Mouse (Mus musculus): ENCODE measurements around the gene Cep170b. TPM values are rescaled to one million over a fixed set of nuclear protein-coding genes. Genes with fewer than 3 reads are reported as not detected.
A peak's percentile ranks its signal among the peaks of the same experiment; 100 is the strongest.

Cep170b gene
- polyA plus RNA-seq, 1 experiment from 2014 or later: 12.3 TPM

DNA sequence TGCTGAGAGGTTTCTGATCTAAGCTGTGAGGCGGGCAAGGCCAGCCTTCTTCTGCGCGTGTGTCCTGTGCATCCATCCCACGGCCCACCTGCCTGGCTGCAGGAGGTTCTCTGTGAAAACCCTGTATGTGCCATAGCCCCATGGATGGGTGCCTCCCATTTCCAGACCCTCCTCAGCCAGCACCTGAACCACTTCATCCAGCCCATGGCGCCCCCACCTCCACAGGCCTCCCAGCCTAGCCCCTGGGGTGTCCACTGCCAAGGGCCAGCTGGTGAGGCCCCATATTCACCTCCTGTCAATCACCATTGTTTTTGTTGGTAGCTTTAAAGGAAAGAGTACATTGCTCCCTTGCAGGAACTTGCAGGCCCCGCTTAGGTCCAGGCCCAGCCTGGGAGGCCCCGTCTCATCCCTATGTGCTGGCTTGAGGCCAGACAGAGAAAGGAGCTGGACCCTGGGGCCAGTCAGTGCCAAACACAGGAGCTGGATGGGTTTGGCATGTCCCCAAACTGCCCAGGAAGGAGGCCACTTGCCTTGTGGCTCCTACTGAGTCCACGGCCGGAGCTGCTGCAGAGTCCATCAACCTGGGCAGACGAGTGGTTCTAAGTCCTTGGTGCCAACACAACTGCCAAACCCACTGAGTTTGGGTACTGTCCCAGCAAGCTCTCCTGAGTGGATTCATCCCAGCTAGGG, 24.8 kb downstream of the Cep170b start:
- Histone ChIP-seq H3K36me3 (peaks cover 24% of the 10 kb centered on the region), H3K27ac (no peak overlapping the region)
- 95% methylated on average over 10 of the region's 10 CpGs for WGBS

DNA sequence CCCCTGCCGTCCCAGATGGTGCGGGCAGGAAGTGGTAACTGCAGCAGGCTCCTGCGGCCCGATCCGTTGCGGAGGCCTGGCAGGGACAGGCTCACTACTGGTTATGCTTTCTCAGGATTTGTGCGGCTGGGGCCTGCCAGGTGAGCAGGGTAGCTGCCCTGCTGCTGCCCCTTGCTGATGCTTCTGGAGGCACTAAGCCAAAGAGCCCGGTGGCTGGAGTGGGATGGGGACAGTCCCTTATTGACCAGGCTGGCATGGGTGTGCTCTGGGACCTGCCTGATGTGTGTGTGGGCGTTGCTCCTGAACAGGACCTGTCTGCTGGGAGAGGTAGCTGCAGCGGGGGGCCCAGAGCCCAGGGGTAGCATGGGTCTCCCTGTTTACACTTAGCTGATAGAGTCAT, 25.5 kb downstream of the Cep170b start:
- Histone ChIP-seq H3K27me3 (ENCODE audit: low read depth, poor library complexity, severe bottlenecking) (no peaks in the 10 kb centered on the region), H3K4me3 (no peak overlapping the region), H3K36me3 (peaks cover 20% of the 10 kb centered on the region), H3K27ac (no peak overlapping the region), H3K4me1 (peaks cover 34% of the 10 kb centered on the region), H3K9me3 (replicated peaks) (no peaks in the 10 kb centered on the region)
- DNase-seq (ENCODE audit: low spot score): no peak
- WGBS: 86% methylated on average over 10 of the region's 10 CpGs

More for the DNA sequence above, 24.8 kb downstream of the Cep170b start:
- H3K4me3 ChIP-seq: no peak overlapping the region
- no peaks in the 10 kb centered on the region for H3K27me3 ChIP-seq (ENCODE audit: low read depth, poor library complexity, severe bottlenecking)
- no peak for DNase-seq (ENCODE audit: low spot score)
- H3K9me3 ChIP-seq (replicated peaks): no peaks in the 10 kb centered on the region
- peaks cover 35% of the 10 kb centered on the region for H3K4me1 ChIP-seq

DNA sequence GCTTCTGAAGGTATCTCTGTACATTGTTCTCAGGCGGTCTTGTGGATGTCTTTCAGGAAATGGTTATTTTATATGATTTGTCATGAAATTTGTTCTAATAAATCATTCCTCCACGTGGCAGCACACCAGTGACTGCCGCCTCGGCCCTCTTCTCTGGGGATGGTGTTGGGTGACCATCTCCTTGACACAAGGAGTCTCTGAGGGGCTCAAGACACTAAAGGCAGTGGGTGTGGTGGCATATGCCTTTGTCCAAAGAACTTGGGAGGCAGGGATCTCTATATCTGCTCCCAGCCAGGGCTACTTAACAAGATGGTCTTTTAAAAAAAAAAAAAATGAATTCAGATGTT, 26.2 kb downstream of the Cep170b start:
- WGBS: 76% methylated on average over 4 of the region's 4 CpGs
- Histone ChIP-seq H3K27me3 (ENCODE audit: low read depth, poor library complexity, severe bottlenecking) (no peaks in the 10 kb centered on the region), H3K36me3 (peaks cover 19% of the 10 kb centered on the region), H3K4me3 (no peak overlapping the region), H3K9me3 (replicated peaks) (no peaks in the 10 kb centered on the region), H3K4me1 (peaks cover 32% of the 10 kb centered on the region), H3K27ac (no peak overlapping the region)
- no peak for DNase-seq (ENCODE audit: low spot score)

DNA sequence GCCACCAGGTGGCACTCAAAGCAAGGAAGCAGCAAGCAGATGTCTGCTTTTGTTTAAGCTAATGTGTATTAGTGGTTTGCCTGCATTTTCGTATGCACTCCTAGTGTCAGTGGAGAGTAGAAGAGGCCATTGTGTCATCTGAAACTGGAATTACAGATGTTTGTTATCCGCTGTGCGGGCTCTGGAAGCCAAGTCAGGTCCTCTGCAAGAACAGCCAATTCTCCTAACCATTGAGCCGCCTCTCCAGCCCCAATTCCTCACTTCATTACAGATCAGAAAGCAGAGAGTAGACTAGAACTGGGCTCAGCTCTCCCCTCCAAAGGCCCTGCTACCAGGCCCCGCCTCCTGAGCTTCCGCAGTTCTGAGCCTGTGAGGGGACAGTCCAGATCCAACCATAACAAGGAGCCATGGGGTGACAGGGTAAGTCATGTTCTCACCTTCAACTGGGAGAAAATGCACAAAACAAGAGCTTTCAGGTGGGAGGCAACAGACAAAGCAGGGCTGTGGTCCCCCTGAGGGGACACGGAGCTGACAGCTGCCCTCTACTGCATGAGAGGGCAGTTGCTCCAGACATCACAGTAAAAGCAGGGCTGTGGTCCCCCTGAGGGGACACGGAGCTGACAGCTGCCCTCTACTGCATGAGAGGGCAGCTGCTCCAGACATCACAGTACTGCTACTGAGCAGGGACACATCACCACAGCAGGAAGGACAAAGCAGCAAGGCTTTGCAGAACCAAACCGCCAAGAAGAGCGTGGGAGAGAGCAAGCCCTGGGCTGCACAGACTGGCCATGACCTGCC, 26.8 kb downstream of the Cep170b start:
- Histone ChIP-seq H3K9me3 (replicated peaks) (no peaks in the 10 kb centered on the region), H3K27me3 (ENCODE audit: low read depth, poor library complexity, severe bottlenecking) (no peaks in the 10 kb centered on the region), H3K36me3 (peaks cover 19% of the 10 kb centered on the region), H3K4me1 (peaks cover 32% of the 10 kb centered on the region), H3K4me3 (peak overlapping the region; percentile 19; the same call in 1 of the 2 replicates), H3K27ac (peak overlapping the region; percentile 80)
- peak; percentile 53 for DNase-seq (ENCODE audit: low spot score)
- 23% methylated on average over 10 of the region's 10 CpGs for WGBS

DNA sequence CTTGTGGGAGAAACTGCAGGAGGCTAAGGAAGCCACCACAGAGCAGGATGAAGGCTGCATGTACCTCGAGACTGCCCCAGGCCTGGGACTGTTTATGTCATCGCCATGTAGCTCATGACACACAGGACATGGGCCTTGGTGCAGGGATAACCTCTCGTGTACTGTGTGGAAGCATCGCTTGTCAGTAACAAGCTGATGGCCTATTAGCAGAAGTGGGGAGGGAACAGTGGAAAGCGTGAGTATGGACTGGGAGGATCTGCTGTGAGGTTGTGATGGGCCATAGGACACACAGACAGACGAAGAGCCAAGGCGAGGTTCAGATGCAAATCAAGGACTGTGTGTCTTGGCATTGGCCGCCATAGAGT, 27.3 kb downstream of the Cep170b start:
- H3K9me3 ChIP-seq (replicated peaks): no peaks in the 10 kb centered on the region
- H3K36me3 ChIP-seq: peaks cover 19% of the 10 kb centered on the region
- 79% methylated on average over 8 of the region's 8 CpGs for WGBS
- no peak overlapping the region for H3K4me3 ChIP-seq
- 0 out of 2 replicates have a peak overlapping the region, but pooled peaks have one; percentile 80 for H3K27ac ChIP-seq
- H3K4me1 ChIP-seq: peaks cover 30% of the 10 kb centered on the region
- H3K27me3 ChIP-seq (ENCODE audit: low read depth, poor library complexity, severe bottlenecking): no peaks in the 10 kb centered on the region
- DNase-seq (ENCODE audit: low spot score): no peak

DNA sequence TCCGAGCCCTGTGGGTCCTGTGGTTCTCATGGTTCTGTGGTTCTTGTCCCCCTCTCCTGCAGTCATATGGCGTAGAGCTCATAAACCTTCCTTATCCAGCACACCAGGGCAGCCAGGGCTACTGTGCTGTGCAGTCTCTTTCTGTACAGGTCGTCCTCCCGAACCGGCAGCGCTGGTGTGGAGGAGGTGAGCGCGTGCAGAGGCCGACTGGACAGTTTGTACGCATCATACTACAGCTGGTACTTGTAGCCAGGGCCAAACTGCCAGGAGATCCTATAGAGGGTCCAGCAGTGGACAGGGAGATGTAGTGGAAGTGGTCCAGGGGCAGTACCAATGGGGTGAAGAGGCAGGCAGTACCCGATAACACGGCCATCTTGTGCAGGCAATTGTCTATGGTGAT, 30.7 kb downstream of the Cep170b start:
- H3K4me1 ChIP-seq: peaks cover 17% of the 10 kb centered on the region
- H3K27ac ChIP-seq: no peak overlapping the region
- H3K36me3 ChIP-seq: no peaks in the 10 kb centered on the region
- DNase-seq (ENCODE audit: low spot score): no peak
- H3K27me3 ChIP-seq (ENCODE audit: low read depth, poor library complexity, severe bottlenecking): no peaks in the 10 kb centered on the region
- no peaks in the 10 kb centered on the region for H3K9me3 ChIP-seq (replicated peaks)
- H3K4me3 ChIP-seq: no peak overlapping the region
- WGBS: 90% methylated on average over 12 of the region's 12 CpGs

DNA sequence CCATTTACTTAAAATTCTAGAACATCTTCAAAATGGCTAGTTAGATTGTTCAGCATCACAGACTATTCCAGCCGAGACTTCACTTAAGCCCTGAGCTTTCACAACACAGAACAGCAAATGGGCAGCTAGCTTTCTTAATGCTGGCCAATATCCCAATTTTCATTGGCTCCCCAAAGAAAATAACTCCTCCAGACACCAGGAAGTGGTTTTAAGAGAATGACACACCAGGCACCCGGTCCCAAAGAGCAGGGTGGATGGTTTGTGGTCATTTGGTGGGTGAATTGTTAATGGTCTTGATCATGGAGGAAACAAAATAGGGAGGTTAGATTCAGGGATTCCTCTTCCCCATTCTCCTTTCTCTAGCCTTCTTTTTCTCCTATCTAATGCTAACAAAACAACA, 32.1 kb downstream of the Cep170b start:
- H3K4me1 ChIP-seq: peaks cover 7% of the 10 kb centered on the region
- H3K9me3 ChIP-seq (replicated peaks): no peaks in the 10 kb centered on the region
- H3K27me3 ChIP-seq (ENCODE audit: low read depth, poor library complexity, severe bottlenecking): no peaks in the 10 kb centered on the region
- no peak overlapping the region for H3K27ac ChIP-seq
- no peak for DNase-seq (ENCODE audit: low spot score)
- no peak overlapping the region for H3K4me3 ChIP-seq
- 76% methylated on average over 2 of the region's 2 CpGs for WGBS
- no peaks in the 10 kb centered on the region for H3K36me3 ChIP-seq

DNA sequence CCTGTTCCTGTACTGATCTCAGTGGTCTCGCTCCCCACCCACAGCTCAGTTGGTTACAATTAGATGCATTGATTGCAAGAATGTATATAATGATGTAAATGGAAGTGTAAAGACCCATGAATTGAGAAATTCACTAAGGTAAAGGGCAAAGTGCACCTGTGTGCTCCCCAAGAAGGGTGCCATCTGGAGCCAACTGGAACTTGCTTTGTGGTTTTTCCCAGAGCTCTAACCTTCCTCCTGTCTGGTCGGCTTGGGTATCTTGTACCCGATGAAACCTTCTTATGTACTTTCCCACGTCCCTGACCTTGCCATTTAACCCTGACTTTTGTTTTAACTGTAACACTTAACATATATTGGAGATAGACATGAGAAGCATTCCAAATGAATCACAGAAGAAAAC, 35.6 kb downstream of the Cep170b start:
- no peak for DNase-seq (ENCODE audit: low spot score)
- Histone ChIP-seq H3K36me3 (no peaks in the 10 kb centered on the region), H3K27me3 (ENCODE audit: low read depth, poor library complexity, severe bottlenecking) (no peaks in the 10 kb centered on the region), H3K27ac (no peak overlapping the region), H3K4me3 (no peak overlapping the region), H3K9me3 (replicated peaks) (no peaks in the 10 kb centered on the region), H3K4me1 (peaks cover 5% of the 10 kb centered on the region; the same call in 1 of the 2 replicates)
- WGBS: 78% methylated on average over 4 of the region's 4 CpGs

DNA sequence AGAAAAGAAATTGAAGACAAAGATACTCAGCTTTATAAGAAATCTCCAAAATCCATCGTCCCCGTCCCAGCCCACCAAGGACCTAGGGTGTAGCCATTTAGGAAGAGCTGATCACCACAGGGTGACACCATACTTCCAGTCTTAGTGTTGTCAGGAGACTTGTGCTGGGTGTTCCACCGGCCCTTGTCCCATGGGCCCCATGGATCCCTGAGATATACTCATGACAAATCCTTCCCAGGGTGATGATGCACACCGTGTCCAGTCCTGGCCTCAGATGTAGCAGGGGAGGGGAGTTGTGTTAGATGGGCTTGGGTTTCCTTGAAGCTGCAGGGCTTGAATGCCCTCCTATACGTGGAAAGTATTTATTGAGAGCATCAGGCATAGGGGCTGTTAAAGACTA, 37.6 kb downstream of the Cep170b start:
- no peak overlapping the region for H3K27ac ChIP-seq
- 89% methylated on average over 5 of the region's 5 CpGs for WGBS
- H3K4me3 ChIP-seq: no peak overlapping the region
- DNase-seq (ENCODE audit: low spot score): no peak
- H3K27me3 ChIP-seq (ENCODE audit: low read depth, poor library complexity, severe bottlenecking): no peaks in the 10 kb centered on the region
- H3K9me3 ChIP-seq (replicated peaks): no peaks in the 10 kb centered on the region
- H3K4me1 ChIP-seq: peaks cover 5% of the 10 kb centered on the region; the same call in 1 of the 2 replicates
- no peaks in the 10 kb centered on the region for H3K36me3 ChIP-seq

DNA sequence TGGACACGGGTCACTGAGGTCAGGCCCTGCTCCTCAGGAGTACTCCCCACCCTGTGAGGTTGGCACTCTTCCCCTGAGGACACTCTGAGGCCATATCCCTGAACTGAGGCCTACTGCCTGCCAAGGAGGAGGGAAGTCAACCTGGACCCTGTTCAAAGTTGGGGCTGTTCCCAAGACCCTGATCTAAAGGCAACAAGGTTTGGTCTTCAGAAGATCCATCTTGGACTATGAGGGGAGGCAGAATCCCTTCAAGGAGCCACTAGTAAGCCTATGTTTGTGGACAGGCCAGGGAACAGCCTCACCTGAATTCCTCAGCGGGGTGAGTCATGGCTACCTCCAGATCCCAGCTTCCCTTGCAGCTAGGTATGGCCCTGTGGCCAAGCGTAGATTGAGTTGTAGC, 39.2 kb downstream of the Cep170b start:
- no peak overlapping the region for H3K27ac ChIP-seq
- no peak for DNase-seq (ENCODE audit: low spot score)
- whole genome bisulfite sequencing: 81% methylated on average over 3 of the region's 3 CpGs
- H3K27me3 ChIP-seq (ENCODE audit: low read depth, poor library complexity, severe bottlenecking): no peaks in the 10 kb centered on the region
- no peak overlapping the region for H3K4me3 ChIP-seq
- H3K4me1 ChIP-seq: peaks cover 5% of the 10 kb centered on the region; the same call in 1 of the 2 replicates
- no peaks in the 10 kb centered on the region for H3K9me3 ChIP-seq (replicated peaks)
- no peaks in the 10 kb centered on the region for H3K36me3 ChIP-seq

DNA sequence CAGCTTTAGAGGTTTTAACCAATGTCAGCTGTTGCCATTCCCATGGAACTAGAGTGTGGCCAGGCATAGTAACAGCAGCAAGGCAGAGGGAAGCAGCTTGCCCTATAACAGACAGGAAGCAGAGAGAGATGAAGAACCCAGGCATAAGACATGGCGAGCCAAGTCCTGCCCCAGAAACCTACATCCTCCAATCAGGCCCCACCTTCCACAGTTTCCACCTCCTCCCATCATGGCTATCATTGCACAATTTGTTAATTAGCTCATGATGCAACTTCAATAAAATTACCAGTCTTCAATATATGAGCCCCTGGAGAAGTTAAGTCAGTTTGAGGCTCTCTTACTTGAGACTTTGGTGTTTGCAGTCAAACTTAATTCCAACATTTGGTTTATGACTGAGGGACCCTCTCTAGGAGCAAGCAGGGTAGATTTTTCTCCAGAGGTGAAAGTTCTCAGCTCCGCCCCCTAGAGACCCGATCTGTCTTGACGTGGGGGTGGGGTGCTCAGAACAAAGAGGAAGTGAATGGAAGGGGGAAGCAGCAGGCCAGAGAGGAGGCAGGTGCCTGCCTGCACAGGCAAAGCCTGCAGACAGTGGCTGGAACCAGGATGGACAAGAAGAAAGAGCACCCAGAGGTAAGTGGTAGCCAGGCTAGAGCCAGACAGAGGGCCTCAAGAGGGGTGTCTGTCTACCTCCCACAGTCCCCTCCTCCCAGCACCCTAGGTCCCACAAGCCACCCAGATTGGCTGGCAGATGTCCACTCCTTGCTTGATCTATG, 40.1 kb downstream of the Cep170b start, which contains the start of gene Pld4:
Gene Pld4, plus strand, starts transcription at position 502 of the 773 bp plus-strand sequence.
- Histone ChIP-seq H3K36me3 (no peaks in the 10 kb centered on the region), H3K9me3 (replicated peaks) (no peaks in the 10 kb centered on the region), H3K27ac (peak within 1 kb of the TSS; percentile 3; the same call in 1 of the 2 replicates), H3K27me3 (ENCODE audit: low read depth, poor library complexity, severe bottlenecking) (no peaks in the 10 kb centered on the region), H3K4me3 (no peak within 1 kb of the TSS), H3K4me1 (peaks cover 5% of the 10 kb centered on the region; the same call in 1 of the 2 replicates)
- DNase-seq (ENCODE audit: low spot score): no peak
- WGBS: 44% methylated on average over 4 of the region's 4 CpGs

DNA sequence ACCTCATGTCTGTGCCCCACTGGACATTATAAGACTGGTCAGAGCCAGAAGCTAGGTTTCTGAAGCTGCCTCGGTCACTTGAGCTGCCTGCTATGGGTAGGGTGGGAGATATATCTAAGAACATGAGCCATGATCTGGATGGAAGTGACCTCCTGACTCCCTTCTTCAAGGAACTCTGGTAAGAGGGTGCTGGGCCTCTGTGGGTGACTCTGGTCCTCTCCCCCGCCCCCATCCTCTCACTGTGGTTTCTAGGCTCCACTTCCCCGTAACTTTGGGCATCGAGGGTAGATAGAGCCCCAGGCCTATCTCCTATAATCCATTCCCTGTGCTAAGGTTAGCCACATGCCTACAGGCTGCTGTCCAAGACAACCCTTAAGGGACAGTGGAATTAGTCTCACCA, 41.2 kb downstream of the Cep170b start:
- H3K4me1 ChIP-seq: peaks cover 5% of the 10 kb centered on the region; the same call in 1 of the 2 replicates
- no peak overlapping the region for H3K27ac ChIP-seq
- WGBS: 88% methylated on average over 4 of the region's 4 CpGs
- DNase-seq (ENCODE audit: low spot score): no peak
- H3K4me3 ChIP-seq: no peak overlapping the region
- H3K27me3 ChIP-seq (ENCODE audit: low read depth, poor library complexity, severe bottlenecking): no peaks in the 10 kb centered on the region
- no peaks in the 10 kb centered on the region for H3K36me3 ChIP-seq
- H3K9me3 ChIP-seq (replicated peaks): no peaks in the 10 kb centered on the region

DNA sequence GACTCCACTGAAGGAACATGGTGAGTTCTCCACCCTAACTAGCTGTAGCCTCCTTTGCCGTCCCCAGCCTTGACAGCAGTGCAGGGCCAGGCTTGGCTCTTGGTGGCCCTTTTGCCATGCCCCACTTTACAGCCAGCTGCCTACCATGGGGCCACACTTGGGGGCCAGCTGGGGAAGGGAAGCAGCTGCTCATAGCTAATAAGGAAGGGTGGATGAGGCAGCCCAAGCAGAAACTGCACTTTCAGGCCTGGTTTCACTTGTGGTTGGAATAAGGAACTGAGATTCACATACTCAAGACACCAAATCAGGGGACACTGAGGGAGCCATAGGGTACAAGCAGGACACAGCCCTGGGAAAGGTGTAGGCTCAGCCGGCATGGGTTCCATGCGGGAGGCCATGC, 41.8 kb downstream of the Cep170b start:
- no peaks in the 10 kb centered on the region for H3K36me3 ChIP-seq
- no peak overlapping the region for H3K4me3 ChIP-seq
- peak overlapping the region; percentile 50; the same call in 1 of the 2 replicates for H3K27ac ChIP-seq
- H3K4me1 ChIP-seq: peaks cover 5% of the 10 kb centered on the region; the same call in 1 of the 2 replicates
- 90% methylated on average over 3 of the region's 3 CpGs for WGBS
- no peaks in the 10 kb centered on the region for H3K27me3 ChIP-seq (ENCODE audit: low read depth, poor library complexity, severe bottlenecking)
- H3K9me3 ChIP-seq (replicated peaks): no peaks in the 10 kb centered on the region
- DNase-seq (ENCODE audit: low spot score): no peak
